Mouse (Mus musculus) kidney, adult 2 months (tissue): ENCODE results near the gene Gata2.

Source experiments
- CTCF ChIP-seq: fragments of 200-500 bp; conservative IDR thresholded peaks from 2 replicates; pipeline ENCODE4 v1.5.1; 2011; ENCODE audit warnings: low read depth, mild to moderate bottlenecking, control low read depth, low read length, moderate library complexity, mixed read lengths; ENCODE audit not compliant: insufficient read depth, insufficient read length
- POLR2A ChIP-seq: fragments of 200-500 bp; IDR thresholded peaks from one replicate; pipeline ENCODE4 v1.6.1; 2011; ENCODE audit warnings: low read depth, low read length, control low read depth

DNA sequence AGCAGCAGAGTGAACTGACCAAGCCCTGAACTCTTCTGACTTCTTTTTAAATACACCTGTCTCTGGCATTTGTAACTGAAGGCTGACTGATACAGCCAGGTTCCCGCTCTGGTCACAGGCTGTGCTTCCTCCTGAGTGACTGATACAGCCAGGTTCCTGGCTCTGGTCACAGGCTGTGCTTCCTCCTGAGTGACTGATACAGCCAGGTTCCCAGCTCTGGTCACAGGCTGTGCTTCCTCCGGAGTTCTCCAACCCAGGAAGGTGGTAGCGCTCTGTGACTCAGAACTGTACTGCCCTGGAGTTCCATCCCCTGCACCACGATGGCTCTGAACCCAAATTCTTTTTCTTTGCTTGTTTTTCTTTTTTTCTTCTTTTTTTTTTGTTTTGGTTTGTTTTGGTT, 9.0 kb upstream of the Gata2 start:
- TF ChIP-seq CTCF (no peak), POLR2A (no peak)
